Mouse (Mus musculus) lung, embryonic 15.5 days (tissue): Measurements from ENCODE around the gene Ago1. TPM values are rescaled to one million over a fixed set of nuclear protein-coding genes. Genes with fewer than 3 reads are reported as not detected.

ENCODE experiments used
- ATAC-seq: fragments of 200-750 bp; cut with Nextera tagmentation; 2 replicates; pipeline ENCODE4 v1.8.0; 2017; ENCODE audit warnings: moderate number of reproducible peaks, borderline replicate concordance; ENCODE audit not compliant: low FRiP score, low TSS enrichment; ENCODE audit errors: extremely low read depth
- H3K27ac ChIP-seq: fragments of 300-500 bp; sonication (generic); 2 replicates; pipeline ENCODE4 v1.5.1; 2015; ENCODE audit warnings: moderate library complexity, mild to moderate bottlenecking, inconsistent platforms
- H3K27me3 ChIP-seq: fragments of 300-500 bp; sonication (generic); 2 replicates; pipeline ENCODE4 v1.6.1; 2015; ENCODE audit warnings: inconsistent platforms
- H3K36me3 ChIP-seq: fragments of 300-500 bp; sonication (generic); 2 replicates; pipeline ENCODE4 v1.6.1; 2015; ENCODE audit warnings: inconsistent platforms
- H3K4me1 ChIP-seq: fragments of 300-500 bp; sonication (generic); 2 replicates; pipeline ENCODE4 v1.6.1; 2015; ENCODE audit warnings: inconsistent platforms
- H3K4me2 ChIP-seq: fragments of 300-500 bp; sonication (generic); 2 replicates; pipeline ENCODE4 v1.6.1; 2015; ENCODE audit warnings: inconsistent platforms, mild to moderate bottlenecking, moderate library complexity
- H3K4me3 ChIP-seq: fragments of 300-500 bp; sonication (generic); 2 replicates; pipeline ENCODE4 v1.5.1; 2015; ENCODE audit warnings: mild to moderate bottlenecking, inconsistent platforms
- H3K9ac ChIP-seq: fragments of 300-500 bp; sonication (generic); 2 replicates; pipeline ENCODE4 v1.6.1; 2015; ENCODE audit warnings: inconsistent platforms
- H3K9me3 ChIP-seq: fragments of 300-500 bp; sonication (generic); 2 replicates; pipeline ENCODE4 v1.6.1; 2016; ENCODE audit warnings: inconsistent platforms
- WGBS: fragments of 180-500 bp; shearing (Covaris S2); methylation state at CpG from one replicate; pipeline ENCODE4 v1.1.7; 2015; 5-methylcytosine and 5-hydroxymethylcytosine counted together
- polyA plus RNA-seq: library from polyadenylated mRNA; unstranded; fragments of >200 nt; fragmentation: Nextera tagmentation; extraction: Ambion mirVana; gene quantifications from 2 replicates; pipeline ENCODE4 v1.2.1, GENCODE M21; 2015

Ago1 gene
- polyA plus RNA-seq, 1 experiment from 2014 or later: 6.7 TPM

DNA sequence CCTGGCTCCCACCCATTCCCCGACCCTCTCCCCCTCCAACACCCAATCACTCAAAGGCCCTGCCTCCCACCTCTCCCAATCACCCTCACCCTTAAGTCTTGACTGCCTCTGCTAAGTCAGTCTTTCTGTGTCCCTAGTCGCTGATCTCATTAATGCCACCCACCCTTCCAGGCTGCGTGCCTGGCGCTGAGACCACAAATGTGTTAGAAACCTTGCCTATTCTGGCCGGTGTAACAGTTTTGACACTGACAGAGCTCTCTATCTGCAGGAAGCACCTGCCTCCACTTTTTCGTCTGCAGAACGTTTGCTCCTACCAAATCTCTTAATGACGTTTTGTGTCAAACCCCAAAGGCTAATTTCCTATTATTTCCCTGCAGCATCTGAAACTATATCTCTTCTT lies 542 bp upstream of the Ago1 start:
- H3K27ac ChIP-seq: 0 out of 2 replicates have a peak overlapping the region, but pooled peaks have one; percentile 56
- peak overlapping the region; percentile 94; the same call in 1 of the 2 replicates for H3K9ac ChIP-seq
- no peaks in the 10 kb centered on the region for H3K27me3 ChIP-seq
- H3K9me3 ChIP-seq: no peaks in the 10 kb centered on the region
- peak overlapping the region; percentile 64 for H3K4me2 ChIP-seq
- H3K4me3 ChIP-seq: peak overlapping the region; percentile 92
- H3K4me1 ChIP-seq: peaks cover 44% of the 10 kb centered on the region
- 5% methylated on average over 8 of the region's 8 CpGs for WGBS
- ATAC-seq: no peak
- no peaks in the 10 kb centered on the region for H3K36me3 ChIP-seq

DNA sequence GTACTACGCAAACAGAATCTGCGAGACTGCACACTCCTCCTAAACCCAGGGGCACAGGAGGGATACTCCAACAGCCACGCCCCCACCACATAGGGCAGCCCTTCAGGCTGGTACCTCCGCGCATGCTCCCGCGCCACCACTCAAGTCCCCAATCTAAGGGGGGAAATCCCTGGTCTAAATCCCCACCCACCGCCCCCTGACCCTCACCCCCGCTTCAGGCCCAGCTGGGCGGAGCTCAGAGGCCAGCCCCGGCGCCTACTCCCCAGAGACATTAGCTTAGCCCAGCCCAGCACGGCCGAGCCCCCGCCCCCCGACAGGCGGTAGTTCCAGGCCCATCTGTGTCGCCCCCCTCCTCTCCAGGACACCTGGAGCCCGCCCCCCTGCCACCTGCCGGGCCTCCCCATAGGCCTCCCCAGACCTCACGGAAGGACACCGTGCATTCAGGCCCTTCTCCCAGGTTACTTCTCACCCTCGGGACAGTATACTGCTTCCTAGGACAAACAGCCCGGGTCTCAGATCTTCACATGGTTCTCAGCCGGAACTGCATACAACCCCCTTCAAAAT lies 580 bp downstream of the Ago1 start:
- under 1% methylated on average over 25 of the region's 25 CpGs for WGBS
- Histone ChIP-seq H3K36me3 (no peaks in the 10 kb centered on the region), H3K4me1 (peaks cover 44% of the 10 kb centered on the region), H3K27ac (peak overlapping the region; percentile 94), H3K4me2 (peak overlapping the region; percentile 64), H3K9ac (peak overlapping the region; percentile 94), H3K9me3 (no peaks in the 10 kb centered on the region), H3K27me3 (no peaks in the 10 kb centered on the region), H3K4me3 (peak overlapping the region; percentile 92)
- ATAC-seq: peak; percentile 78

DNA sequence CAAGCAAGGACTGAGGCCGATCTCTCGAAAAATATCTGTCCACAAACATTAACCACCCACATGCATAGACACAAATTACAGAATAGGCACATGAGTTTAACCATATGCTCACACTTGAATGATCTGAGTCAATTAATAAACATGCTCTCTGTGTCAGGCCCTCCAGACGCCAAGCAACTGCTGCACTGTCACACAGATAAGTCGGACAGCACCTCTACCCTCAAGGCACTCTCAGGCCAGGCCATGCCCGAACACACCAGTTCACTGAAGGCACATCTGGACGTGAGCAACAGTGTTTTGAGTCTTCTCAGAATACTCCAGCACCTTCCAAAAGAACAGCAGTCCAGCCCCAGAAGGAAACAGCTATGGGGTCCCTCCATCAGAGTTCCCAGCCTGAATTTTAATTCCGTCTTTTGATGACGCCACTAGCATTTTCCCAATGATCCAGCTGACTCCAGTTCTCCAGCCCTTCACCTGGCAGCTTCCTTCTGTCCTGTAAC lies 2.1 kb downstream of the Ago1 start:
- Histone ChIP-seq H3K27me3 (no peaks in the 10 kb centered on the region), H3K4me2 (peak overlapping the region; percentile 64), H3K4me3 (peak overlapping the region; percentile 10; the same call in 1 of the 2 replicates), H3K4me1 (peaks cover 44% of the 10 kb centered on the region), H3K36me3 (no peaks in the 10 kb centered on the region), H3K9me3 (no peaks in the 10 kb centered on the region), H3K9ac (no peak overlapping the region), H3K27ac (0 out of 2 replicates have a peak overlapping the region, but pooled peaks have one; percentile 38)
- no peak for ATAC-seq
- WGBS: 25% methylated on average over 8 of the region's 8 CpGs

DNA sequence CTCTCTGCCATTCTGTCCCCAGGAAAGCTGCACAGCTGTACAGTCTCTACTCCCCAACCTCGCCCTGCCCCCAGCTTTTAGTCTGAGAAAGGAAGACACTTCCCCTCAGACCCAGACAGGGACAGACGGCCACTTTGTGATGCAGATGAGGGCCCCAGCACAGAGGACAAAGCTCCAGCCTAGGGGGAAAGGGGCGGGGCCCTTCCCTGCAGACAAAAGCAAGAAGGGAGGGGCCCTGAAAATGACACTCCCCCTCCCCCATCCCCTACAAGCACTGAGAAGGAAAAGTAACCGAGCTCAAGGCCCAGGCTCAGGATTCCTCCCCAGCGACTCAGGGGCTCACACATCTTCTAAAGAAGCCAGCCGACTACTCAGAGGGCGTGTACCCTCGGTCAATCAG lies 2.5 kb downstream of the Ago1 start:
- WGBS: 12% methylated on average over 8 of the region's 8 CpGs
- no peak overlapping the region for H3K9ac ChIP-seq

DNA sequence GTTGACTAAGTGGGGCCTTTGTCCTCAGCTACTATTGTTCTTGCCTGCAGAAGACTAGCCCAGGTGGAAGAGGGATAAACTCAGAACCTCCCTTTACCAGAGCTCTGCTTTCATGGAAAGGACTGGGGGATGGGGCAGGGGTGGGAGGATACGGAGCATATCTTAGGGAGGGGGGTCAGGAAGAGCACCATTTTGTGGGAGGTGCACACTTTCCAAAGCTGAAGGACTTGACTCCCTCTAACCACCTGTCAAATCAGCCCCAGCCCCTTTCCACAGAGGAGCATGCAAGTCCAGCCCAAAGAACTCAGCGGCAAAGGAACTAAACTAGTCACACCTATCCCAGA lies 3.5 kb downstream of the Ago1 start:
- H3K27me3 ChIP-seq: no peaks in the 10 kb centered on the region
- no peaks in the 10 kb centered on the region for H3K9me3 ChIP-seq
- WGBS: 32% methylated on average over 2 of the region's 2 CpGs
- no peak for ATAC-seq
- no peak overlapping the region for H3K27ac ChIP-seq
- peaks cover 44% of the 10 kb centered on the region for H3K4me1 ChIP-seq
- H3K4me2 ChIP-seq: no peak overlapping the region
- H3K9ac ChIP-seq: no peak overlapping the region
- no peak overlapping the region for H3K4me3 ChIP-seq
- H3K36me3 ChIP-seq: peaks cover 4% of the 10 kb centered on the region; the same call in 1 of the 2 replicates

More for the DNA sequence above, 2.5 kb downstream of the Ago1 start:
- Histone ChIP-seq H3K4me3 (peak overlapping the region; percentile 10; the same call in 1 of the 2 replicates), H3K27ac (peak overlapping the region; percentile 38; the same call in 1 of the 2 replicates), H3K4me1 (peaks cover 44% of the 10 kb centered on the region), H3K4me2 (peak overlapping the region; percentile 64), H3K36me3 (no peaks in the 10 kb centered on the region), H3K27me3 (no peaks in the 10 kb centered on the region), H3K9me3 (no peaks in the 10 kb centered on the region)
- peak; percentile 19 for ATAC-seq

DNA sequence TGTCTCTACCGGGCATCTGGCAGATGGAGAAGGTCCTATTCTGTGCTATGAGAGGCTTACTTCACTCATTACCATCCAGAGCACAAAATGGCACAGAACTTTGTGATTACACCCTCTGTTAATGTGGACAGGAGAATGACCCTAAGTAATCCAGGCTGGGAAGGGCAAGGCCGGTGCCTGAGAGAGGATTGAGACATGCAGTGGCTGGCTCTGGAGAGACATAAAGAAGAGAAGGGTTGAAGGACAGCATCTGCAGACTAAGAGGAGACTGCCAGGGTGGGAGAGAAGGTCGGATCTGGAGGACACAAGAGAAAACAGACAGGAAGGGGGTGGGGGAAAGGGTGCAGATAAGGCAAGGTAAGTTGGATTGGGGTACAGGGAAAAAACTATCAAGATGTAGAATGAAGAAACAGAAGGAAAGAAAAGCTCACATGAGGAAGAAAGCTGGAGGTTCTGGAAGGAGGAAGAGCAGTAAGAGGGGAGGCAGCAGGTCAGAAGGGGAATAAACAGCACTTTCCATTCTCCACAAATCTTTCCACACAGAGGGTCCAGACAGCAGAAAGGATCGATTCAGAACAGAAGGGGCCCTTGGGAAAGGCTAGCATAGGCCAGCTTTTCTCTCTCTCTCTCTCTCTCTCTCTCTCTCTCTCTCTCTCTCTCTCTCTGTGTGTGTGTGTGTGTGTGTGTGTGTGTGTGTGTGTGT lies 4.0 kb downstream of the Ago1 start:
- no peak overlapping the region for H3K9ac ChIP-seq
- H3K27ac ChIP-seq: no peak overlapping the region
- peaks cover 44% of the 10 kb centered on the region for H3K4me1 ChIP-seq
- peaks cover 9% of the 10 kb centered on the region; the same call in 1 of the 2 replicates for H3K36me3 ChIP-seq
- no peaks in the 10 kb centered on the region for H3K9me3 ChIP-seq
- no peak overlapping the region for H3K4me3 ChIP-seq
- H3K27me3 ChIP-seq: no peaks in the 10 kb centered on the region
- 40% methylated on average over 4 of the region's 4 CpGs for WGBS
- no peak for ATAC-seq
- no peak overlapping the region for H3K4me2 ChIP-seq

DNA sequence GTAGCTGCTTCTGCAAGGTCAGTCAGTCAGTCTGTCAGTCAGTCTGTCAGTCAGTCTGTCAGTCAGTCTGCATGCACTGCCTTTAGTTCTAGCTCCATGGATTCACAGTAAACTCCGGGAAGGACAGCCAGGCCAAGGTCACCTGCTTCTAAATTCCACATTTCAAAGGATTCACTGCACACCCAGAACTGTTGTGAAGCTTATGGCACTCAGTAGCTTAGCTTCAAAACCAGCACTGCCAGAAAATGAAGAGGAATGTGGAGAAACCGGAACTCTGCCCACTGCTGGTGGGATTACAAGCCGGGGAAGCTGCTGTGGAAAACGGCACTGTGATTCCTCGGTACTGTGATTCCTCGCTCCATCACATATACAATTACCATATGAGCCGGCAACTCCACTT lies 12.9 kb downstream of the Ago1 start:
- Histone ChIP-seq H3K4me2 (no peak overlapping the region), H3K27me3 (no peaks in the 10 kb centered on the region), H3K4me1 (peaks cover 21% of the 10 kb centered on the region), H3K4me3 (no peak overlapping the region), H3K27ac (peak overlapping the region; percentile 84), H3K36me3 (peaks cover 58% of the 10 kb centered on the region), H3K9me3 (no peaks in the 10 kb centered on the region), H3K9ac (no peak overlapping the region)
- no peak for ATAC-seq
- 72% methylated on average over 7 of the region's 7 CpGs for WGBS

DNA sequence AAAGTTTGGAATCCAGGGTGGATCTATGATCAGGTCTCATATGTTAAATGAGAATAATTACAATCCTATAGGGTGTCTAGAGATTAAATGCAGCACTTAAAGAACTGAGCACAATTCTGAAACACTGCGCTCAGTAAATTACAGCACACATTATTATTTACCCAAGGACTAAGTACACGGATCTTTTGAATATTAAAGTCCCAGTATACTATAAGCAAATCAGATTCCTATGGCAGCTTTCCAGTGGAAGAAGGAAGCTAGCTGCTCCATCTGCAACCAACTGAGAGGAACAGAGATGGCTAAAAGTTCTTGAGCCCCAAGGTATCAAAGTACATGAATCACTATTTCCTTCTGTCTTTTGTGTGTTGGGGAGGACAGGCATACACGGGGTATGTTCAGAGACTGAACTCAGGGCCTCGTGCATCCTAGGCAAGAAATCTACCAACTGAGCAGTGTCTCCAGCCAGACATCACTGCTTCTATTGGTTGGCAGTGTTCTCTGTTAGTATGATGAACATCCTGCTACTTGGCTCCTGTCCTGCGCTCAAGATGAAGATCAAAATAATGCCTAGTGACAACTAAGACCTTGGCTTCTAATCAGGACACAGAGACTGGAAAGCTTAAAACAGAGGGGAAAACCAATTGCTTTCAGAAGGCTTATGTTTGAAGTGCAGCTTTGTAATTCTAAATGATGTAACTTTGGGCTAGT lies 13.7 kb downstream of the Ago1 start:
- H3K4me2 ChIP-seq: no peak overlapping the region
- peak overlapping the region; percentile 84 for H3K27ac ChIP-seq
- peaks cover 56% of the 10 kb centered on the region for H3K36me3 ChIP-seq
- H3K4me3 ChIP-seq: no peak overlapping the region
- H3K9me3 ChIP-seq: no peaks in the 10 kb centered on the region
- peaks cover 21% of the 10 kb centered on the region for H3K4me1 ChIP-seq
- 50% methylated on average over 5 of the region's 5 CpGs for WGBS
- no peaks in the 10 kb centered on the region for H3K27me3 ChIP-seq
- ATAC-seq: peak; percentile 88
- no peak overlapping the region for H3K9ac ChIP-seq

DNA sequence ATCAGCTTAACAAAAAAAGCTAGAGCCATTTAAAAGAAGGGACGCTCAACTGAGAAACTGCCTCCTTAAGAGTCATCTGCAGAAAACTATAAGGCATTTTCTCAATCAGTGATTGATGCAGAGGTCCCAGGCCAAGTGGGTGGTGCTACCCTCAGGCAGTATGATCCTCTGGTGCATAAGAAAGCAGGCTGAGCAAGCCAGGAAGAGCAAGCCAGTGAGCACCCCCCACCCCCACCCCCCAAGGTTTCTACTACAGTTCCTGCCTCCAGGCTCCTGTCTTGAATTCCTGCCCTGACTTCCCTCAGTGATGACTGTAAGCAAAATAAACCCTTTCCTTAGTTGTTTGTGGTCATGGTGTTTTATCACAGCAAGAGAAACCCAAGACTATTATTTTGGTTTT lies 18.1 kb downstream of the Ago1 start:
- H3K27ac ChIP-seq: no peak overlapping the region
- no peaks in the 10 kb centered on the region for H3K27me3 ChIP-seq
- no peak overlapping the region for H3K4me3 ChIP-seq
- 89% methylated on average over 1 of the region's 1 CpGs for WGBS
- ATAC-seq: no peak
- H3K4me2 ChIP-seq: no peak overlapping the region
- peaks cover 11% of the 10 kb centered on the region for H3K4me1 ChIP-seq
- no peak overlapping the region for H3K9ac ChIP-seq
- H3K9me3 ChIP-seq: no peaks in the 10 kb centered on the region
- peaks cover 49% of the 10 kb centered on the region for H3K36me3 ChIP-seq

DNA sequence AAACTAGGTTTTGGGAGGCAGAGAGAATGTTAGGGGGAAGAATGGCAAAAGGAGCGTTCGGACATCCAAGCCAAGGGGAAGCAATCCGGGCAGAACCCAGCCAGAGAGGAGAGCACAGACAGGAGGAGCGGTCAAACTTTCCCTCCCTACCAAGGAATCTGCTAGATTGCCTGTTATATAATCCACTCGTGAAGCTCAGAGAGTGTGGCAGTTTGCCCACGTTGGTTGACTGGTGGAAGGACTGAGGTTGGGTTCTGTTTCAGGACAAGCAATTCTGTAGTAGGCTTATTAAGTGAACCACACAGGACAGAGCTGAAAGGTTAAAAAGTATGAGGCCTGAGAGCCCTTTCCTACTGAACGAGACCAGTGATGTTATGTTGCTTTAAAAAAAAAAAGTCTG lies 21.3 kb downstream of the Ago1 start:
- Histone ChIP-seq H3K9ac (no peak overlapping the region), H3K4me3 (no peak overlapping the region), H3K4me1 (no peaks in the 10 kb centered on the region), H3K27me3 (no peaks in the 10 kb centered on the region), H3K36me3 (peaks cover 43% of the 10 kb centered on the region), H3K9me3 (no peaks in the 10 kb centered on the region), H3K27ac (no peak overlapping the region), H3K4me2 (no peak overlapping the region)
- 84% methylated on average over 7 of the region's 7 CpGs for whole genome bisulfite sequencing
- ATAC-seq: no peak

DNA sequence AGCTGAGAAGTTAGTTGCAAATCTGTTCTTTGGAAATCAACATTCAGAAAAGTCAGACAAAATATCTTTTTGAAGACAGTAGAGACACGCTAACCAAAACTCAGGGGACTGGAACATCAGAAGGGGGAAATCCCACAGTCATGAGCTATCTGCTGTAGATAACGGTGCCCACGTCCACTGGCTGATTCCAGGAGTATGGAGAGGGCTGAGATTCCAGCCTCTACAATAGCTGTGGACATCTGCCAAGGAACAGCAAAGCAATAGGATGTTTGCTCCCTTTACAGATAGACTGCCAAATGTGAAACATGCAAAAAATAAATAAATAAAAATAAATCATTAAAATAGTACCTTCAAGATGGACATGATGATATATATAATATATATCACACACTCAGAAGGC lies 23.9 kb downstream of the Ago1 start:
- Histone ChIP-seq H3K9me3 (no peaks in the 10 kb centered on the region), H3K4me2 (no peak overlapping the region)

DNA sequence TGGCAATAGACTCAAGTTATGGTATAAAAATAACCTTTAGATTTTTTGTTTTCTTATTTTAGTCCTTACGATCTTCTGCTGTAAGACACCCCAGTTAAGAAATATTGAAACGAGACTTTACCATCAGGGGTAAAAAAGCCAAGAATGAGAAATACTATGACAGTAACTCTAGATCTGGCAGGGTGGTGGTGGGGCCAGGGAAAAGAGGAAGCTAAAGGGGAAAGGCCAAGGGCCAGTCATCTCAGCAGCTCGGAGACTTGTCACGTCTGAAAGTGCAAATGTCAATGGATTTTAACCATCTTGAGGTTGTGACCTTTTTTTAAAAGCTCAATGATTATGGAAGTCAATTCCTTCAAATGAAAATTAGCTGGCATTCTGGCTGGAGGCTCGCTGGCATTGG lies 30.1 kb downstream of the Ago1 start:
- Histone ChIP-seq H3K9ac (no peak overlapping the region), H3K36me3 (peaks cover 44% of the 10 kb centered on the region), H3K4me1 (no peaks in the 10 kb centered on the region), H3K27ac (no peak overlapping the region), H3K9me3 (no peaks in the 10 kb centered on the region), H3K27me3 (no peaks in the 10 kb centered on the region), H3K4me2 (no peak overlapping the region), H3K4me3 (no peak overlapping the region)
- WGBS: 67% methylated on average over 5 of the region's 5 CpGs
- no peak for ATAC-seq

More for the DNA sequence above, 23.9 kb downstream of the Ago1 start:
- no peak overlapping the region for H3K9ac ChIP-seq
- no peaks in the 10 kb centered on the region for H3K4me1 ChIP-seq
- 74% methylated on average over 3 of the region's 3 CpGs for WGBS
- no peaks in the 10 kb centered on the region for H3K27me3 ChIP-seq
- H3K36me3 ChIP-seq: peaks cover 61% of the 10 kb centered on the region
- H3K4me3 ChIP-seq: no peak overlapping the region
- no peak overlapping the region for H3K27ac ChIP-seq
- no peak for ATAC-seq
